Mouse (Mus musculus) embryonic facial prominence, embryonic 14.5 days (tissue): ENCODE results near the gene Il18rap. TPM values are rescaled to one million over a fixed set of nuclear protein-coding genes. Genes with fewer than 3 reads are reported as not detected.

Source experiments
- ATAC-seq: fragments of 200-750 bp; cut with Nextera tagmentation; 2 replicates; pipeline ENCODE4 v1.8.0; 2017; ENCODE audit warnings: low read depth, moderate number of reproducible peaks, moderate TSS enrichment
- DNase-seq: peaks from one replicate; pipeline ENCODE4 v3.0.0-alpha.2; 2015; ENCODE audit warnings: low spot score
- H3K27ac ChIP-seq: fragments of 300-500 bp; sonication (generic); replicated peaks from 2 replicates; pipeline ENCODE4 v1.5.1; 2014; ENCODE audit warnings: low read depth, mild to moderate bottlenecking, low read length, moderate library complexity
- H3K27me3 ChIP-seq: fragments of 300-500 bp; sonication (generic); replicated peaks from 2 replicates; pipeline ENCODE4 v1.6.1; 2014; ENCODE audit warnings: low read length; ENCODE audit not compliant: control insufficient read depth, insufficient read depth
- H3K36me3 ChIP-seq: fragments of 300-500 bp; sonication (generic); 2 replicates; pipeline ENCODE4 v1.6.1; 2014; ENCODE audit warnings: low read length, mixed read lengths; ENCODE audit not compliant: control insufficient read depth, insufficient read depth
- H3K4me1 ChIP-seq: fragments of 300-500 bp; sonication (generic); 2 replicates; pipeline ENCODE4 v1.6.1; 2014; ENCODE audit warnings: antibody characterized with exemption, low read length; ENCODE audit not compliant: control insufficient read depth, insufficient read depth
- H3K4me2 ChIP-seq: fragments of 300-500 bp; sonication (generic); 2 replicates; pipeline ENCODE4 v1.6.1; 2014; ENCODE audit warnings: low read depth, mild to moderate bottlenecking, low read length, moderate library complexity, mixed read lengths
- H3K4me3 ChIP-seq: fragments of 300-500 bp; sonication (generic); 2 replicates; pipeline ENCODE4 v1.5.1; 2014; ENCODE audit warnings: low read depth, mild to moderate bottlenecking, low read length
- H3K9ac ChIP-seq: fragments of 300-500 bp; sonication (generic); 2 replicates; pipeline ENCODE4 v1.6.1; 2014; ENCODE audit warnings: low read depth, mild to moderate bottlenecking, low read length, moderate library complexity, mixed read lengths
- H3K9me3 ChIP-seq: fragments of 300-500 bp; sonication (generic); 2 replicates; pipeline ENCODE4 v1.6.1; 2016; ENCODE audit warnings: low read length; ENCODE audit not compliant: control insufficient read depth
- WGBS: fragments of 180-500 bp; shearing (Covaris S2); extraction: QIAGEN DNeasy Blood & Tissue Kit; methylation state at CpG from one replicate; pipeline ENCODE4 v1.1.7; 2014; 5-methylcytosine and 5-hydroxymethylcytosine counted together
- polyA plus RNA-seq: library from polyadenylated mRNA; unstranded; fragments of >200 nt; fragmentation: Nextera tagmentation; extraction: Ambion mirVana; gene quantifications from 2 replicates; pipeline ENCODE4 v1.2.1, GENCODE M21; 2014

Il18rap gene
- polyA plus RNA-seq = 0.25 and 0.28 TPM in 2 replicates

- 26% methylated on average over 9 of the region's 9 CpGs for WGBS
- H3K27ac ChIP-seq = no peak within 1 kb of the TSS
- H3K27me3 ChIP-seq = no peaks in the 10 kb centered on the region
- no peaks in the 10 kb centered on the region for H3K9me3 ChIP-seq
- no peak within 1 kb of the TSS for H3K4me3 ChIP-seq
- 0 out of 2 replicates have a peak within 1 kb of the TSS, but pooled peaks have one; percentile 8 for H3K4me2 ChIP-seq
- no peaks in the 10 kb centered on the region for H3K4me1 ChIP-seq
- no peak within 1 kb of the TSS for H3K9ac ChIP-seq
- H3K36me3 ChIP-seq = no peaks in the 10 kb centered on the region
- DNase-seq (peak; percentile 17), ATAC-seq (no peak)
Observed at GRCm38 (mm10) chr1:40514851-40515585, at the start of gene Il18rap. Gene Il18rap (plus strand): TSS chr1:40515362.

- H3K4me3 ChIP-seq = no peak within 1 kb of the TSS
- H3K9me3 ChIP-seq = no peaks in the 10 kb centered on the region
- DNase-seq = peak; percentile 12
- WGBS = 42% methylated on average over 14 of the region's 20 CpGs
- no peaks in the 10 kb centered on the region; the same call in 1 of the 2 replicates for H3K27me3 ChIP-seq
- peak; percentile 30; the same call in 1 of the 2 replicates for ATAC-seq
- H3K27ac ChIP-seq = no peak within 1 kb of the TSS
- H3K36me3 ChIP-seq = no peaks in the 10 kb centered on the region
- H3K4me2 ChIP-seq = no peak within 1 kb of the TSS
- H3K9ac ChIP-seq = no peak within 1 kb of the TSS
- H3K4me1 ChIP-seq = no peaks in the 10 kb centered on the region
Observed at GRCm38 (mm10) chr1:40465477-40466430, 49.4 kb upstream of the Il18rap start, which contains the start of gene Il18r1. Gene Il18r1 (plus strand): TSS chr1:40465552.

- WGBS = 89% methylated on average over 4 of the region's 4 CpGs
- DNase-seq (no peak), ATAC-seq (no peak)
- H3K4me2 ChIP-seq = no peak overlapping the region
- no peaks in the 10 kb centered on the region; the same call in 1 of the 2 replicates for H3K27me3 ChIP-seq
- no peak overlapping the region for H3K4me3 ChIP-seq
- no peaks in the 10 kb centered on the region for H3K36me3 ChIP-seq
- H3K9me3 ChIP-seq = no peaks in the 10 kb centered on the region
- no peak overlapping the region for H3K9ac ChIP-seq
- no peaks in the 10 kb centered on the region for H3K4me1 ChIP-seq
- H3K27ac ChIP-seq = no peak overlapping the region
Observed at GRCm38 (mm10) chr1:40467306-40467705, 47.9 kb upstream of the Il18rap start.

- ATAC-seq (no peak), DNase-seq (no peak)
- no peaks in the 10 kb centered on the region; the same call in 1 of the 2 replicates for H3K27me3 ChIP-seq
- H3K36me3 ChIP-seq = no peaks in the 10 kb centered on the region
- no peak overlapping the region for H3K9ac ChIP-seq
- WGBS = 73% methylated on average over 2 of the region's 2 CpGs
- H3K27ac ChIP-seq = no peak overlapping the region
- H3K4me2 ChIP-seq = no peak overlapping the region
- H3K4me1 ChIP-seq = no peaks in the 10 kb centered on the region
- no peaks in the 10 kb centered on the region for H3K9me3 ChIP-seq
- H3K4me3 ChIP-seq = no peak overlapping the region
Observed at GRCm38 (mm10) chr1:40468805-40469204, 46.4 kb upstream of the Il18rap start.

- no peaks in the 10 kb centered on the region; the same call in 1 of the 2 replicates for H3K27me3 ChIP-seq
- H3K27ac ChIP-seq = no peak overlapping the region
- H3K36me3 ChIP-seq = no peaks in the 10 kb centered on the region
- H3K9me3 ChIP-seq = no peaks in the 10 kb centered on the region
- H3K9ac ChIP-seq = no peak overlapping the region
- no peak overlapping the region for H3K4me2 ChIP-seq
- 76% methylated on average over 12 of the region's 12 CpGs for WGBS
- no peak for ATAC-seq
- no peaks in the 10 kb centered on the region for H3K4me1 ChIP-seq
- no peak overlapping the region for H3K4me3 ChIP-seq
- DNase-seq = no peak
Observed at GRCm38 (mm10) chr1:40469900-40470299, 45.3 kb upstream of the Il18rap start.

- DNase-seq (no peak), ATAC-seq (no peak)
- H3K36me3 ChIP-seq = no peaks in the 10 kb centered on the region
- H3K9me3 ChIP-seq = no peaks in the 10 kb centered on the region
- no peaks in the 10 kb centered on the region for H3K27me3 ChIP-seq
- no peaks in the 10 kb centered on the region for H3K4me1 ChIP-seq
- no peak overlapping the region for H3K4me3 ChIP-seq
- 69% methylated on average over 1 of the region's 1 CpGs for WGBS
- H3K27ac ChIP-seq = no peak overlapping the region
- no peak overlapping the region for H3K9ac ChIP-seq
- no peak overlapping the region for H3K4me2 ChIP-seq
Observed at GRCm38 (mm10) chr1:40472401-40472800, 42.8 kb upstream of the Il18rap start.

GRCm38 (mm10) chr1:40473640-40474039 lies 41.5 kb upstream of the Il18rap start:
- Histone ChIP-seq H3K9me3 (no peaks in the 10 kb centered on the region), H3K4me3 (no peak overlapping the region), H3K27ac (no peak overlapping the region), H3K36me3 (no peaks in the 10 kb centered on the region), H3K9ac (no peak overlapping the region), H3K4me1 (no peaks in the 10 kb centered on the region), H3K4me2 (no peak overlapping the region), H3K27me3 (no peaks in the 10 kb centered on the region)
- no peak for DNase-seq
- WGBS = 84% methylated on average over 4 of the region's 4 CpGs
- no peak for ATAC-seq

- Histone ChIP-seq H3K4me3 (no peak overlapping the region), H3K36me3 (no peaks in the 10 kb centered on the region), H3K4me2 (no peak overlapping the region), H3K9me3 (no peaks in the 10 kb centered on the region), H3K27me3 (no peaks in the 10 kb centered on the region), H3K27ac (no peak overlapping the region), H3K9ac (no peak overlapping the region), H3K4me1 (no peaks in the 10 kb centered on the region)
- 86% methylated on average over 5 of the region's 5 CpGs for WGBS
- DNase-seq = no peak
- no peak for ATAC-seq
Observed at GRCm38 (mm10) chr1:40474336-40474735, 40.8 kb upstream of the Il18rap start.
